ENCODE assay signal across 12 mouse cellular contexts in genomic region chr15:81158517-81159120, GRCm38 (mm10). TPM values are rescaled to one million over a fixed set of nuclear protein-coding genes. Genes with fewer than 3 reads are reported as not detected.
DNase-seq lines count a peak whose midpoint lies in the region; ATAC-seq and TF ChIP-seq lines count a peak whose summit lies in the region.
"Had no signal": no experiment of that assay in that cellular context is flagged by ENCODE, and none has a peak within 500 bp of the region (broad histone marks: within the 10 kb centered on the region; RNA-seq: fewer than 3 reads in every experiment).

No protein-coding gene starts in this region.

- no peak overlapping the region for H3K9ac ChIP-seq in liver, embryonic 14.5 days (replicated peaks)
- H3K9ac ChIP-seq in liver, embryonic 12.5 days = no peak overlapping the region
- H3K9ac ChIP-seq: forebrain, embryonic 15.5 days had no signal

- no peaks in the 10 kb centered on the region for H3K36me3 ChIP-seq in liver, embryonic 14.5 days (replicated peaks; ENCODE audit: control insufficient read depth, insufficient read depth, low read depth)
- H3K36me3 ChIP-seq in liver, embryonic 12.5 days = no peaks in the 10 kb centered on the region
- H3K36me3 ChIP-seq: forebrain, embryonic 15.5 days had no signal

- no peak overlapping the region for H3K4me2 ChIP-seq in liver, embryonic 14.5 days (ENCODE audit: low read depth)
- H3K4me2 ChIP-seq in liver, embryonic 12.5 days = no peak overlapping the region
- H3K4me2 ChIP-seq: forebrain, embryonic 15.5 days had no signal

- peaks cover 0 to 10% of the 10 kb centered on the region in 2 experiments; a peak in 3 of 4 replicates for H3K4me1 ChIP-seq in liver, embryonic 14.5 days (replicated peaks; ENCODE audit: control insufficient read depth in 2 of 2, insufficient read depth in 2 of 2, low read length in 1 of 2)
- H3K4me1 ChIP-seq in liver, embryonic 12.5 days = peaks cover 50% of the 10 kb centered on the region
- H3K4me1 ChIP-seq: forebrain, embryonic 15.5 days; limb, embryonic 10.5 days had no signal

- no peak for TF ChIP-seq EP300 in liver, embryonic 14.5 days (IDR thresholded peaks at IDR 0.05; ENCODE audit: low read depth)

- H3K4me3 ChIP-seq in liver, embryonic 14.5 days (ENCODE audit: insufficient read depth in 1 of 2, low read depth in 2 of 2, low read length in 2 of 2) = no peak overlapping the region
- no peak overlapping the region for H3K4me3 ChIP-seq in liver, embryonic 12.5 days
- H3K4me3 ChIP-seq: forebrain, embryonic 15.5 days; limb, embryonic 10.5 days had no signal

- peak; percentile 32; the same call in 1 of the 2 replicates for TF ChIP-seq CTCF in liver, embryonic 14.5 days (IDR thresholded peaks at IDR 0.05; ENCODE audit: low read depth)

- H3K27me3 ChIP-seq in liver, embryonic 14.5 days (ENCODE audit: control insufficient read depth, insufficient read depth, low read length) = no peaks in the 10 kb centered on the region
- H3K27me3 ChIP-seq in liver, embryonic 12.5 days (replicated peaks) = no peaks in the 10 kb centered on the region
- H3K27me3 ChIP-seq: forebrain, embryonic 15.5 days had no signal

- H3K27ac ChIP-seq in liver, embryonic 14.5 days = no peak overlapping the region
- H3K27ac ChIP-seq in liver, embryonic 12.5 days = no peak overlapping the region
- H3K27ac ChIP-seq: forebrain, embryonic 15.5 days; limb, embryonic 10.5 days had no signal

- peak; percentile 40 for DNase-seq in adrenal gland, postnatal 14 days
- DNase-seq in adrenal gland, adult 18-20 months (ENCODE audit: low spot score in 2 of 2) = no peak
- DNase-seq in liver, embryonic 14.5 days (ENCODE audit: low read depth in 3 of 3, low spot score in 3 of 3) = no peak
- DNase-seq in brain, adult 2 months (ENCODE audit: low read depth, low spot score) = peak; percentile 15
- peak; percentile 54 to 63 for DNase-seq in kidney, postnatal 36 days
- DNase-seq in layer of hippocampus, adult 9-10 months (ENCODE audit: low spot score) = no peak
- no peak for DNase-seq in urinary bladder, postnatal 4 days (ENCODE audit: low spot score in 2 of 2)
- DNase-seq: adrenal gland, postnatal 25 days; cerebellum, adult 8-10 months had no signal

- WGBS in liver, embryonic 14.5 days (ENCODE audit: insufficient replicate concordance) = 69% methylated on average over 7 of the region's 7 CpGs
- 69% methylated on average over 7 of the region's 7 CpGs for WGBS in liver, embryonic 12.5 days (ENCODE audit: insufficient replicate concordance)

- ATAC-seq in liver, embryonic 14.5 days (ENCODE audit: insufficient read depth) = no peak
- no peak for ATAC-seq in liver, embryonic 12.5 days
- ATAC-seq: forebrain, embryonic 15.5 days had no signal

- H3K9me3 ChIP-seq in liver, embryonic 14.5 days (ENCODE audit: control insufficient read depth, low read length) = no peaks in the 10 kb centered on the region
- no peaks in the 10 kb centered on the region for H3K9me3 ChIP-seq in liver, embryonic 12.5 days (replicated peaks)
- H3K9me3 ChIP-seq: forebrain, embryonic 15.5 days; limb, embryonic 10.5 days had no signal

RNA-seq across cellular contexts. Expression of gene Mrtfa, which starts 31.9 kb away (rescaled TPM):
- 23.4 and 32.1 TPM in 2 replicates for total RNA-seq in adrenal gland, postnatal 14 days (2021)
- 10 to 100 TPM; 24.3 to 29.4 TPM for total RNA-seq in adrenal gland, adult 18-20 months (2021)
- polyA plus RNA-seq in liver, embryonic 14.5 days (2012; rRNA removed) = 3.4 and 4.3 TPM in 2 replicates
- 4.3 and 4.8 TPM in 2 replicates for polyA plus RNA-seq in liver, embryonic 14.5 days (2014; fragmentation: Nextera tagmentation; extraction: Ambion mirVana)
- 8.0 and 8.7 TPM in 2 replicates for polyA plus RNA-seq in liver, embryonic 12.5 days (2016; fragmentation: Nextera tagmentation; extraction: Ambion mirVana)

Comparison
In these comparisons a context has a peak if more than half of its experiments do, and no peak if none do; other contexts are left out.
1. DNase-seq: peak in adrenal gland, postnatal 14 days (single experiment), brain, adult 2 months (single experiment) and kidney, postnatal 36 days (2 of 2); none in adrenal gland, adult 18-20 months (0 of 2), liver, embryonic 14.5 days (0 of 3), layer of hippocampus, adult 9-10 months (single experiment) and urinary bladder, postnatal 4 days (0 of 2).